Mouse (Mus musculus): ENCODE measurements at regions not wholly inside any gene's neighbourhood (a gene's known extent, or its start where the extent isn't known, plus 50 kb on each side); places are given as distances from the start of the nearest gene placed in this dataset.

DNA sequence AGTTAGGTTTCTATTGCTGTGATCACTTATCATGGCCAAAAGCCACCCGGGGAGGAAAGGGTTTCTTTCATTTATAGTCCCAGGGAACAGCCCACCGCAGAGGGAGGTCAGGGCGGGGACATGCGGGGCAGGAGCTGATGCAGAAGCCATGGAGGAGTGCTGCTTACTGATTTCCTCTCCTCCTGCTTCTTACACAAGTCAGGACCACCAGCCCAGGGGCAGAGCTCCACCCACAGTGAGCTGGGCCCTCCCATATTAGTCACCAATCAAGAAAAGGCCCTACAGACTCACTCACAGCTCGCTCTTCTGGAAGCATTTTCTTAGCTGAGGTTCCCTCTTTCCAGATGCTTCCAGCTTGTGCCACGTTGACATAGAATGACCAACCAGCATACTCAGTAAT lies 90.7 kb upstream of the Pgrmc2 start:
- TF ChIP-seq CTCF (IDR thresholded peaks at IDR 0.05) = no peak
- TF ChIP-seq POLR2A (IDR thresholded peaks at IDR 0.05; ENCODE audit: insufficient read depth, low read depth, low read length) = no peak

Measured in heart, adult 2 months (tissue).